Mouse (Mus musculus): ENCODE results near the gene Ift27. TPM values are rescaled to one million over a fixed set of nuclear protein-coding genes. Genes with fewer than 3 reads are reported as not detected.

Gene Ift27
- polyA plus RNA-seq, 1 experiment from 2014 or later, result 111 TPM

GRCm38 (mm10) chr15:78161946-78162345 is 12.0 kb downstream of the Ift27 start:
- peaks cover 3% of the 10 kb centered on the region for H3K36me3 ChIP-seq (ENCODE audit: control insufficient read depth, insufficient read depth, low read length)

DNA sequence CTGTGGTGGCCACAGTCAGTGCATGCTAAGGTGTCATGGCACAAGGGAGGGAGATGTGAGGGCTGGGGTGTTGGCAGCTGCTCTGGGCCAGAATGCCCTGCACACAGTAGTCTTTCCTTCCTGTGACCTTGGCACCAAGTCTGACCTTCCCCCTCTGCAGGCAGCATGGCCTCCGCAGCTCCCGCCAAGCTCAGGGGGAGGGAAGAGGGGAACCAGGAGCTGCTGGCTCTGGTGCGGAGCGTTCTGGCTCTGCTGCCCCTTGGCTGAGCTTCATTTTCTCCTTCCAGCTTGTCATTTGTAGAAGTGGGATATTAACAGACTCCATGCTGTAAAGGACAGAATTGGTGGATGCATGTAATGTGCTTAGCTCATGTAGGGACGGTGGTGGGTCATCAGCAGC is 15.6 kb downstream of the Ift27 start:
- H3K9me3 ChIP-seq (ENCODE audit: control insufficient read depth, low read length), result no peaks in the 10 kb centered on the region
- H3K4me2 ChIP-seq (ENCODE audit: low read length), result no peak overlapping the region
- no peaks in the 10 kb centered on the region for H3K4me1 ChIP-seq (ENCODE audit: control insufficient read depth, insufficient read depth, low read depth, low read length)
- 70% methylated on average over 5 of the region's 5 CpGs for WGBS
- no peak overlapping the region for H3K27ac ChIP-seq (ENCODE audit: low read depth, low read length)
- no peak for ATAC-seq
- no peak overlapping the region for H3K4me3 ChIP-seq (ENCODE audit: low read length)
- H3K9ac ChIP-seq (ENCODE audit: low read depth, low read length), result no peak overlapping the region
- no peaks in the 10 kb centered on the region for H3K27me3 ChIP-seq (replicated peaks; ENCODE audit: control insufficient read depth, insufficient read depth, low read length)
- H3K36me3 ChIP-seq (ENCODE audit: control insufficient read depth, insufficient read depth, low read length), result no peaks in the 10 kb centered on the region

More at GRCm38 (mm10) chr15:78161946-78162345, 12.0 kb downstream of the Ift27 start:
- H3K9ac ChIP-seq (ENCODE audit: low read depth, low read length), result no peak overlapping the region
- H3K4me2 ChIP-seq (ENCODE audit: low read length), result no peak overlapping the region
- no peak overlapping the region for H3K4me3 ChIP-seq (ENCODE audit: low read length)
- no peaks in the 10 kb centered on the region for H3K4me1 ChIP-seq (ENCODE audit: control insufficient read depth, insufficient read depth, low read depth, low read length)
- H3K27ac ChIP-seq (ENCODE audit: low read depth, low read length), result no peak overlapping the region
- H3K27me3 ChIP-seq (replicated peaks; ENCODE audit: control insufficient read depth, insufficient read depth, low read length), result no peaks in the 10 kb centered on the region
- ATAC-seq, result no peak
- WGBS, result 81% methylated on average over 9 of the region's 9 CpGs
- H3K9me3 ChIP-seq (ENCODE audit: control insufficient read depth, low read length), result no peaks in the 10 kb centered on the region

DNA sequence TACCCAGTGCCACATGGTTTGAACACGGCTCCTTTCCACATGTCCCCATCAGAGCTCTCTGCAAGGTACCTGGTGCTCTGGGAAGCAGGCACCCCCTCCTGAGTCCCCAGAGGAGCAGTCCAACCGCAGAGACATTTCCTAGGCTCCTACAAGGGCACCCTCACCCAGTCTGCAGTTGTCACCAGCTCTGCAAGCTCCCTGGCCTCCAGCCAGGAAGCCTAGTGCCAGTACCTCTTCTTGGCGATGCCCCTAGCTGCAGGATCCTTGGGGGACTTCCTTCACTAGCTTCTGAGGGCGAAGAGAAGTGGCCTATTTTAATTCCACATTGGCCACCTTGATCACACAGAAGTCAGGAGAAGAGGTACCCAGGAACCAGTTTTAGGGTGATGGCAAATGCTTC is 16.1 kb downstream of the Ift27 start:
- Histone ChIP-seq H3K36me3 (ENCODE audit: control insufficient read depth, insufficient read depth, low read length) (no peaks in the 10 kb centered on the region), H3K4me1 (ENCODE audit: control insufficient read depth, insufficient read depth, low read depth, low read length) (no peaks in the 10 kb centered on the region), H3K4me3 (ENCODE audit: low read length) (no peak overlapping the region), H3K27me3 (replicated peaks; ENCODE audit: control insufficient read depth, insufficient read depth, low read length) (no peaks in the 10 kb centered on the region), H3K9ac (ENCODE audit: low read depth, low read length) (no peak overlapping the region), H3K9me3 (ENCODE audit: control insufficient read depth, low read length) (no peaks in the 10 kb centered on the region), H3K27ac (ENCODE audit: low read depth, low read length) (no peak overlapping the region), H3K4me2 (ENCODE audit: low read length) (no peak overlapping the region)
- 64% methylated on average over 4 of the region's 4 CpGs for WGBS
- no peak for ATAC-seq

- Histone ChIP-seq H3K4me3 (ENCODE audit: low read length) (no peak overlapping the region), H3K4me2 (ENCODE audit: low read length) (no peak overlapping the region), H3K9me3 (ENCODE audit: control insufficient read depth, low read length) (no peaks in the 10 kb centered on the region), H3K36me3 (ENCODE audit: control insufficient read depth, insufficient read depth, low read length) (no peaks in the 10 kb centered on the region), H3K4me1 (ENCODE audit: control insufficient read depth, insufficient read depth, low read depth, low read length) (no peaks in the 10 kb centered on the region), H3K27me3 (replicated peaks; ENCODE audit: control insufficient read depth, insufficient read depth, low read length) (no peaks in the 10 kb centered on the region), H3K27ac (ENCODE audit: low read depth, low read length) (no peak overlapping the region), H3K9ac (ENCODE audit: low read depth, low read length) (no peak overlapping the region)
- ATAC-seq, result no peak
- WGBS, result 83% methylated on average over 8 of the region's 8 CpGs
Observed at GRCm38 (mm10) chr15:78157330-78157729, 16.6 kb downstream of the Ift27 start.

DNA sequence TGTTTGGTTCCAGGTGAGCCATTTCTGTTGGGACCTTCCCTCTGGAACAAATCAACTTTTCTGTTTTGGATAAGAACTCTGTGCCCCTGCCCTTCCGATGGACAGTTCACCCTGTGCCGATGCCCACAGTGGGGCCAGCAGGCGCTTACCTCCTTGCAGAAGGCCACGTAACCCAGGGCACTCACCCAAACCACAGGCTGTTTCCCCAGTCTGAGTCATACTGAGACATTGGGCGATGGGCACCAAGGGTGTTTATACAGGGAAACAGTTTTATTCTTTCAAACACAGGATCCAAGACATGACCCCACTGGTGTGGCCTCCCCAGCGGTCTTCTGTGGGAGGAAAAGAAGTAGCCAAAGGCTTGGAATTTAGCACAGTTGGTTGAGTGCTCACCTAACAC is 18.5 kb downstream of the Ift27 start:
- 88% methylated on average over 6 of the region's 6 CpGs for WGBS

DNA sequence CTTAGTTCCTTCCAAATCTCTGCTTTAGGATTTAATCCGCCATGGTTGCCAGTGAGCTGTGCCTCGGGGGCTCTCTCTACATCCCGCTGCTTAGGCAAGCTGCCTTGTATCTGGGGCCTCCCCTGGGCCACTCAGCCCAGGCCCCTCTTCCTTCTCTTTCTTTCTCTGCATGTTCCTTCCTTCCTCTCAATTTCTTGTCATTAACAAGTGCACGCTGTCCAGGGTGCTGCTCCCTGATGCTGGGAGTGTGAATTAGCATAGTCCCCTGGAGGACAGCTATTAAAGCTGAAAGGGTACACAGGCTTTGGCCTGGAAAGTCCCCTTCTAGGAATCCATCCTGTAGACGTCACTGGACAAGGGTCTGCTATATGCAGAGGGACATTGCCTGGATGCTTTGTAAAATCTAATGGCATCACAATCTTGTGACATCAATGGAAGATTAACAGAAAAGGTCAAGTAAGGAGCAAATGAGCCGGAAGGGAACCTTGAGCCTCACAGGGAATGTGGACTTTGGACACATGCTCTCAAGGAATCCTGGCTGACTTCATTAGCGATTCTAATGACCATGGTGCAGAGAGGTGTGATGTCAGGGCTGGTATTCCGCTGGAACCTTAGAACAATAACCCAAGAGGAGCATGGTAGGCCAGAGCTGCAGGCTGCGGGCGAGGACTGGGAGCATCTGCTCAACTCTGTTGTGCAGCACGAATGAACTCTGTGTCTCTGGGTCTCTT is 20.7 kb downstream of the Ift27 start:
- Histone ChIP-seq H3K9ac (ENCODE audit: low read depth, low read length) (no peak overlapping the region), H3K4me1 (ENCODE audit: control insufficient read depth, insufficient read depth, low read depth, low read length) (no peaks in the 10 kb centered on the region), H3K27ac (ENCODE audit: low read depth, low read length) (no peak overlapping the region), H3K9me3 (ENCODE audit: control insufficient read depth, low read length) (no peaks in the 10 kb centered on the region), H3K4me2 (ENCODE audit: low read length) (no peak overlapping the region), H3K27me3 (replicated peaks; ENCODE audit: control insufficient read depth, insufficient read depth, low read length) (no peaks in the 10 kb centered on the region), H3K4me3 (ENCODE audit: low read length) (no peak overlapping the region), H3K36me3 (ENCODE audit: control insufficient read depth, insufficient read depth, low read length) (no peaks in the 10 kb centered on the region)
- 35% methylated on average over 11 of the region's 11 CpGs for WGBS
- ATAC-seq, result no peak

More for the DNA sequence above, 18.5 kb downstream of the Ift27 start:
- no peak overlapping the region for H3K4me2 ChIP-seq (ENCODE audit: low read length)
- H3K9ac ChIP-seq (ENCODE audit: low read depth, low read length), result no peak overlapping the region
- H3K27ac ChIP-seq (ENCODE audit: low read depth, low read length), result no peak overlapping the region
- H3K9me3 ChIP-seq (ENCODE audit: control insufficient read depth, low read length), result no peaks in the 10 kb centered on the region
- no peak for ATAC-seq
- H3K4me3 ChIP-seq (ENCODE audit: low read length), result no peak overlapping the region
- no peaks in the 10 kb centered on the region for H3K36me3 ChIP-seq (ENCODE audit: control insufficient read depth, insufficient read depth, low read length)
- no peaks in the 10 kb centered on the region for H3K27me3 ChIP-seq (replicated peaks; ENCODE audit: control insufficient read depth, insufficient read depth, low read length)
- H3K4me1 ChIP-seq (ENCODE audit: control insufficient read depth, insufficient read depth, low read depth, low read length), result no peaks in the 10 kb centered on the region

DNA sequence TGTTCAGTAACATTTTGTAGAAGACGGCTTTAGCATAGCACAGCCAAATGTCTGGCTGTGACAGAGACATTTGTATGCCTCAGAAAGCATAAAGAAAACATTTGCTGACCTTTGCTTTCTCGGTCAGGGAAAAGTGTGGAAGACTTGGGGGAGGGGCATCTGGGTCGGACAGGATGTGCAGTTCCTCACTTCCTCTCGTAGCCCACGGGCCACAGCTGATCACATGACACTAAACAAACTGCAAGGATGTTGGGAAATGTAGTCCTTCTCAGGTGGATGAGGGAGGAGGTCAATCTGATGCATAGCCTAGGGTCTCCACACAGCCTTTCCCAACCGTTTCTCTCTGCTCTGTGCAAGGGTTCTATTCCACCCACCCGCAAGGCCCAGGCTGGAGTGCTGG is 25.3 kb downstream of the Ift27 start:
- H3K9ac ChIP-seq (ENCODE audit: low read depth, low read length), result no peak overlapping the region
- no peak for ATAC-seq
- H3K27me3 ChIP-seq (replicated peaks; ENCODE audit: control insufficient read depth, insufficient read depth, low read length), result no peaks in the 10 kb centered on the region
- no peak overlapping the region for H3K27ac ChIP-seq (ENCODE audit: low read depth, low read length)
- H3K4me2 ChIP-seq (ENCODE audit: low read length), result no peak overlapping the region
- no peaks in the 10 kb centered on the region for H3K36me3 ChIP-seq (ENCODE audit: control insufficient read depth, insufficient read depth, low read length)
- H3K4me1 ChIP-seq (ENCODE audit: control insufficient read depth, insufficient read depth, low read depth, low read length), result no peaks in the 10 kb centered on the region
- H3K9me3 ChIP-seq (ENCODE audit: control insufficient read depth, low read length), result no peaks in the 10 kb centered on the region
- H3K4me3 ChIP-seq (ENCODE audit: low read length), result no peak overlapping the region
- 70% methylated on average over 7 of the region's 7 CpGs for WGBS

- ATAC-seq, result no peak
- Histone ChIP-seq H3K36me3 (ENCODE audit: control insufficient read depth, insufficient read depth, low read length) (no peaks in the 10 kb centered on the region), H3K4me1 (ENCODE audit: control insufficient read depth, insufficient read depth, low read depth, low read length) (no peaks in the 10 kb centered on the region), H3K27me3 (replicated peaks; ENCODE audit: control insufficient read depth, insufficient read depth, low read length) (no peaks in the 10 kb centered on the region), H3K4me2 (ENCODE audit: low read length) (no peak overlapping the region), H3K4me3 (ENCODE audit: low read length) (no peak overlapping the region), H3K9me3 (ENCODE audit: control insufficient read depth, low read length) (no peaks in the 10 kb centered on the region), H3K9ac (ENCODE audit: low read depth, low read length) (no peak overlapping the region), H3K27ac (ENCODE audit: low read depth, low read length) (no peak overlapping the region)
- WGBS, result 44% methylated on average over 8 of the region's 8 CpGs
Observed at GRCm38 (mm10) chr15:78140226-78140625, 33.7 kb downstream of the Ift27 start.

DNA sequence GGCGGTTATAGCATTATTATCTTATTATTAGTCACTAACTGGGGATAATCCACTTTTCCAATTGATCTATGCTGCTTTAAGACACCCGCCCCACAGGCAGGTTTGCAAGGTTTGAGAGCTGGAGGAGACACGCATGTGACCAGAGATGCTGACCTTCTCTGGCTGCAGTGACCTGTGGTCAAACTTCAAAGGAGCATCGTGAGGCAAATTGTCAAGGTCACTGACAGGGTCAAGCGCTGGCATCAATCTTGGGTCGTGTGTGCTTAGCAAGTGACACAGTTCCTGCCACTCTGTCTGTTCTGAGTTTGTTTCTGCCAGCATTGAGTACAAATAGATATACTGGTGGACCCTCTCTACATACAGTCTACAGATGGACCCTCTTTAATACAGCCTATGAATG is 39.3 kb downstream of the Ift27 start:
- Histone ChIP-seq H3K4me2 (ENCODE audit: low read length) (no peak overlapping the region), H3K36me3 (ENCODE audit: control insufficient read depth, insufficient read depth, low read length) (no peaks in the 10 kb centered on the region), H3K27me3 (replicated peaks; ENCODE audit: control insufficient read depth, insufficient read depth, low read length) (no peaks in the 10 kb centered on the region), H3K9ac (ENCODE audit: low read depth, low read length) (no peak overlapping the region), H3K9me3 (ENCODE audit: control insufficient read depth, low read length) (no peaks in the 10 kb centered on the region), H3K4me1 (ENCODE audit: control insufficient read depth, insufficient read depth, low read depth, low read length) (no peaks in the 10 kb centered on the region), H3K4me3 (ENCODE audit: low read length) (no peak overlapping the region), H3K27ac (ENCODE audit: low read depth, low read length) (no peak overlapping the region)
- WGBS, result 29% methylated on average over 6 of the region's 6 CpGs
- ATAC-seq, result no peak

Data from hindbrain, embryonic 16.5 days (tissue).